Mouse (Mus musculus) G1E (cell line): Measurements from ENCODE around the gene Zfp217. TPM values are rescaled to one million over a fixed set of nuclear protein-coding genes. Genes with fewer than 3 reads are reported as not detected.

Experiments used
- ATAC-seq: 2 replicates; pipeline ENCODE4 v1.8.0; 2016; ENCODE audit warnings: mild to moderate bottlenecking; ENCODE audit not compliant: insufficient number of reproducible peaks, poor library complexity, low FRiP score, severe bottlenecking; ENCODE audit errors: extremely low read depth
- DNase-seq: peaks from one replicate; pipeline ENCODE4 v3.0.0; 2012; ENCODE audit warnings: low spot score
- H3K27me3 ChIP-seq: 2 replicates; pipeline ENCODE4 v1.6.1; 2012; ENCODE audit warnings: mild to moderate bottlenecking, low read length, inconsistent platforms; ENCODE audit not compliant: insufficient read depth
- H3K36me3 ChIP-seq: replicated peaks from 2 replicates; pipeline ENCODE3; 2012; ENCODE audit warnings: mild to moderate bottlenecking, inconsistent platforms
- H3K4me1 ChIP-seq: 2 replicates; pipeline ENCODE4 v1.6.1; 2012; ENCODE audit warnings: low read depth, low read length, inconsistent platforms, mixed read lengths; ENCODE audit not compliant: insufficient read depth
- H3K4me3 ChIP-seq: 2 replicates; pipeline ENCODE4 v1.5.1; 2012; ENCODE audit warnings: low read depth, mild to moderate bottlenecking, inconsistent platforms, low read length, moderate library complexity, mixed read lengths
- H3K9me3 ChIP-seq: replicated peaks from 2 replicates; pipeline ENCODE4 v1.6.1; 2012; ENCODE audit warnings: inconsistent platforms
- CTCF ChIP-seq: IDR thresholded peaks from 2 replicates; pipeline ENCODE4 v1.5.1; 2012; ENCODE audit warnings: low read depth, low read length, inconsistent platforms, mixed read lengths
- GATA1 ChIP-seq: IDR thresholded peaks from 2 replicates; pipeline ENCODE4 v1.6.1; 2012; ENCODE audit warnings: borderline replicate concordance, low read length, inconsistent platforms, mixed read lengths
- GATA2 ChIP-seq: IDR thresholded peaks from 2 replicates; pipeline ENCODE4 v1.6.1; 2012; ENCODE audit warnings: low read depth, low read length, inconsistent platforms, borderline replicate concordance
- POLR2AphosphoS5 ChIP-seq: IDR thresholded peaks from 2 replicates; pipeline ENCODE4 v1.6.1; 2012; ENCODE audit warnings: low read depth, low read length, inconsistent platforms; ENCODE audit not compliant: insufficient replicate concordance
- TAL1 ChIP-seq: conservative IDR thresholded peaks from 2 replicates; pipeline ENCODE4 v1.6.1; 2012; ENCODE audit warnings: low read depth, low read length, inconsistent platforms, mixed read lengths
- polyA plus RNA-seq: library from polyadenylated mRNA; stranded (reverse); fragments of >175 nt; gene quantifications from 2 replicates; pipeline ENCODE4 v1.2.3, GENCODE M21; 2012
- total RNA-seq, 2 experiments: library from RNA; stranded (forward) in 1 of 2; stranded (reverse) in 1 of 2; fragments of 200-1000 nt in 1 of 2; fragments of >200 nt in 1 of 2; fragmentation: Nextera tagmentation in 1 of 2; gene quantifications; 2 replicates each; pipeline ENCODE4 v1.2.3; 2014 to 2017

Gene Zfp217
- total and polyA plus RNA-seq, 3 experiments: 22.0 to 46.2 (median 46.0) TPM

GRCm38 (mm10) chr2:170109528-170109927 is 38.4 kb downstream of the Zfp217 start:
- Histone ChIP-seq H3K9me3 (no peaks in the 10 kb centered on the region), H3K27me3 (no peaks in the 10 kb centered on the region), H3K4me3 (no peak overlapping the region), H3K4me1 (peaks cover 31% of the 10 kb centered on the region), H3K36me3 (peaks cover 100% of the 10 kb centered on the region)
- DNase-seq (no peak), ATAC-seq (no peak)
- TF ChIP-seq CTCF (no peak), POLR2AphosphoS5 (no peak), GATA2 (no peak), GATA1 (no peak), TAL1 (no peak)

DNA sequence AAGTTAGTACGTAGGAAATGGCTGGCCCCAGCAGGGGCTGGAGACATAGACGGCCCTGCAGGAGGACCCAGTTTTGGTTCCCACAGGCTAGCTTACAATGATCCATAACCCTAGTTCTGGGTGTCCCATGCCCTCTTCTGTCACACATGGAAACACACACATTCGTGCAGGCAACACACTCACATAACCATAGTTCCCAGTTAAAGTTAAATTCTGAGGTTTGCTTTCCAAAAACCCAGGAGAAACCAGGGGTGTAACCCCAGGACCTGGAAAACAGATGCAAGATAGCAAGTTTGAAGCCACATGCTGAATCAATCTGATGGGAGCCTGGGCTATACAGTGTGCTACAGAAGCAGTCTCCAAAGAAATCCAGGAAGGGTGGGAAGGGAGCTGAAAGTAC is 40.1 kb downstream of the Zfp217 start:
- ATAC-seq (no peak), DNase-seq (no peak)
- no peak overlapping the region for H3K4me3 ChIP-seq
- peaks cover 92% of the 10 kb centered on the region for H3K36me3 ChIP-seq
- H3K27me3 ChIP-seq: no peaks in the 10 kb centered on the region
- peaks cover 18% of the 10 kb centered on the region for H3K4me1 ChIP-seq
- TF ChIP-seq GATA2: no peak
- no peak for TF ChIP-seq POLR2AphosphoS5
- no peak for TF ChIP-seq TAL1
- TF ChIP-seq GATA1: no peak
- TF ChIP-seq CTCF: no peak
- no peaks in the 10 kb centered on the region for H3K9me3 ChIP-seq

DNA sequence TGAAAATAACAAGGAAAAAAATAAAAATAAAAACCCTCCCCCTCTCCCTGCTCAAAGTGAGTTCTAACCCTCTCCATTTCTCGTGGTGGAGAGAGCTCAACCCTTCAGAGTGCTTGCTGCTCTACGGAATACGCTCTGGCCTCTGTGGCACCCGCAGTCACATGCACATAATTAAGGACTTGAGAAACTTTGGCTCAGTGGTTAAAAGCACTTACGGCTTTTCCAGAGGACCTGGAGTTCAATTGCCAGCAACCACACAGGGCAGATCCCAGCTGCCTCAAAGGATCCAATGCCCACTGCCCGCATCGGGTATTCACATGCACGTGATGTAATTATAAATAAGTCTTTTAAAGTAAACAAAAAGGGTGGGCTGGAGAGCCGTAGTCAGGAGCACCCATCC is 41.9 kb downstream of the Zfp217 start:
- DNase-seq: no peak
- H3K9me3 ChIP-seq: no peaks in the 10 kb centered on the region
- H3K27me3 ChIP-seq: no peaks in the 10 kb centered on the region
- peaks cover 79% of the 10 kb centered on the region for H3K36me3 ChIP-seq
- ATAC-seq: no peak
- H3K4me3 ChIP-seq: no peak overlapping the region
- H3K4me1 ChIP-seq: peaks cover 19% of the 10 kb centered on the region; the same call in 1 of the 2 replicates
- TF ChIP-seq GATA2 (no peak), CTCF (no peak), POLR2AphosphoS5 (no peak), TAL1 (no peak), GATA1 (no peak)

DNA sequence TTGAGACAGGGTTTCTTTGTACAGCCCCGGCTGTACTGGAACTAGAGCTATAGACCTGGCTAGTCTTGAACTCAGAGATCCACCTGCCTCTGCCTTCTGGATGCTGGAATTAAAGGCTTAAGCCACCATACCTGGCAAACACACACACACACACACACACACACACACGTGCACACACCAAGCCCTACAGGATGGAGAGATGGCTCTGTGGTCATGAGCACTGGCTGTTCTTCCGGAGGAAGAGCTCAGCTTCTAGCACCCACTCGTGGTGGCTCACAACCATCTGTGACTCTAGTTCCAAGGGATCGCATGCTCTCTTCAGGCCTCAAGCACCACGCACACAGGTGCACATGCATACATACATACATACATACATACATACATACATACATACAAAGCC is 43.5 kb downstream of the Zfp217 start:
- ATAC-seq: no peak
- TF ChIP-seq GATA2 (no peak), TAL1 (no peak), GATA1 (no peak), POLR2AphosphoS5 (no peak), CTCF (no peak)
- no peak for DNase-seq
- no peak overlapping the region for H3K4me3 ChIP-seq
- H3K36me3 ChIP-seq: peaks cover 63% of the 10 kb centered on the region
- peaks cover 19% of the 10 kb centered on the region; the same call in 1 of the 2 replicates for H3K4me1 ChIP-seq
- no peaks in the 10 kb centered on the region for H3K27me3 ChIP-seq
- H3K9me3 ChIP-seq: no peaks in the 10 kb centered on the region

DNA sequence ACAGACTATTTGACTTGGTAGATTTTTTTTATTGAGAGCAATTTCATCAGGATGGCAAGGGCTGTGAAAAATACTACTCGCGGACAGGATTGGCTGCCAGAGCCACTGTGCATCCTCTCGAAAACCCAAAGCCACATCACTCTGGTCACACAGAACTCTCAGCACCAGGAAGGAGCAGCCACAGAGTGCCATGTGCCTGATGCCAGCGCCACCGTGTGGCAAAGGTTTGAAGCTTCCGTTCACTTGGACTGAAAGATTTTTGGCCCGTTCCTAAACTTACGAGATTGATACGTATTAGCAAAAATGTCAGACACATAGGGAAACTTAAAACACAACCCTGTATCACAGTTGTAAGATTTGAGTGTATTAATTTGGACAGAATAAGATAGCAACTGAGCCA is 44.1 kb downstream of the Zfp217 start:
- Histone ChIP-seq H3K9me3 (no peaks in the 10 kb centered on the region), H3K36me3 (peaks cover 58% of the 10 kb centered on the region), H3K4me1 (peaks cover 19% of the 10 kb centered on the region; the same call in 1 of the 2 replicates), H3K27me3 (no peaks in the 10 kb centered on the region), H3K4me3 (no peak overlapping the region)
- no peak for DNase-seq
- TF ChIP-seq POLR2AphosphoS5 (no peak), CTCF (peak; percentile 51)
- no peak for ATAC-seq

GRCm38 (mm10) chr2:170103341-170103740 is 44.6 kb downstream of the Zfp217 start:
- no peaks in the 10 kb centered on the region for H3K9me3 ChIP-seq
- DNase-seq: no peak
- H3K27me3 ChIP-seq: no peaks in the 10 kb centered on the region

DNA sequence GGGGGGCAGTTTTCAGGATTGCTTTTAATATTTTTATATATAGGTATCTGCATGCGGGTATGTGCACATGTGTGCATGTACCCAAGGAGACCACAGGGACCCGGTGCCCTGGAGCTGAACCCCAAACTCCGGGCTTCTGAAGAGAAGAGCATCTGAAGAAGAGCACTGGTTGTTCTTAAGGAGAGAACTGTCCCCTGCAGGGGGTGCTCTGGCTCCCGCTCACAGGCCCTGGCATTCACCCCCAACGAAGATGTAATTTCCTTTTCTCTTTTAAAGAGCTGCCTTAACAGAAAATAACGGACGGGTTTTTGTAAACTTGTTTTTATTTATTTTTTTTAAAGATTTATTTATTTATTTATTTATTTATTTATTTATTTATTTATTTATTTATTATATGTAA is 46.0 kb downstream of the Zfp217 start:
- TF ChIP-seq GATA2 (no peak), GATA1 (no peak), TAL1 (no peak), POLR2AphosphoS5 (no peak), CTCF (no peak)
- peaks cover 39% of the 10 kb centered on the region for H3K36me3 ChIP-seq
- ATAC-seq: no peak
- no peak for DNase-seq
- no peaks in the 10 kb centered on the region for H3K9me3 ChIP-seq
- H3K4me3 ChIP-seq: no peak overlapping the region
- peaks cover 12% of the 10 kb centered on the region; the same call in 1 of the 2 replicates for H3K4me1 ChIP-seq
- H3K27me3 ChIP-seq: no peaks in the 10 kb centered on the region

More at GRCm38 (mm10) chr2:170103341-170103740, 44.6 kb downstream of the Zfp217 start:
- Histone ChIP-seq H3K4me1 (peaks cover 19% of the 10 kb centered on the region; the same call in 1 of the 2 replicates), H3K4me3 (no peak overlapping the region), H3K36me3 (peaks cover 53% of the 10 kb centered on the region)
- no peak for ATAC-seq
- TF ChIP-seq POLR2AphosphoS5 (no peak; the same call in 1 of the 2 replicates), TAL1 (no peak), GATA1 (no peak), CTCF (no peak), GATA2 (no peak)
